Mouse (Mus musculus) spleen, adult 18-20 months (tissue): ENCODE measurements around the gene 4930572O03Rik.
"Not testable (repeated sequence)": the region's sequence is repeated elsewhere in the genome, so short reads cannot be mapped to it uniquely, and the experiment has no call there.

ENCODE experiments used
- DNase-seq, 2 experiments: peaks; one replicate each; pipeline ENCODE4 v3.0.0; 2022; ENCODE audit warnings: mixed read lengths in 2 of 2

Gene 4930572O03Rik

DNA sequence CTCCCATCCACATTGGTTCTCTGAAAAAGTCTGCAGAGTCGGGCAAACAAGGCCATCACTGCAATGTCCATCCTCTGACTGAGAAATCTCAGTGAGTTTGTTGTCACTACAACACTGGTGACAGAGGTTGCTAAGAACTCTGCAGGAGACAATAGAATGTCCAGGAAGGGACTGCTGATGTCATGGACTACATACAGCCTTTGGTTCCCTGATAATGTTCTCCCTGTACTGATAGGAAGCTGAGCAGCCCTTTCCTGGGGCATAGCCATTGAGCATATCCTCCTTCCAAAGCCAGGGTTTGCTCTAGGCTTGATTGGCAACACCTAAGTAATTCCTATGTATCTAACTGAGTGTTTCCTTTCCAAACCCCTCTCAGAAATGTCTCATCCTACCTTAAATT is at the start of gene 4930572O03Rik:
4930572O03Rik (minus strand) TSS at position 101 of the 400 bp plus-strand sequence.
- not testable (repeated sequence) for DNase-seq

DNA sequence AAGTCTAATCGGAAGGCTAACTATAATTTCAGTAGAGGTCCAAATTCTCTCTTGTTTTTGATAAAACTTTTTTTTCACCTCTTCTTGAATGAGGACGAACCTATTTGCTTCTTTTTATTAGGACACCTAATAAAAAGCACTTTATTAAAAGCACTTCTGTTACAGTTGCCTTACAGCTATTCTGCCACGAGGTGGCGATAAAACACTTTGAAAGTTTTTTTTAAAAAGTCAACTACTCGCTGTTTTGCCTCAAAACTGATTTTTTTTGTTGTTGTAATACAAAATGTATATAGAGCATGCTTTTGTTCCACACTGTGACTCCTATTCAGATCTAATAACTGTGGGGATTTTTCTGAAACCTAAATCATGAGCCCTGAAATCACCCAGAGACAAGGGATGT is 46.0 kb upstream of the 4930572O03Rik start:
- not testable (repeated sequence) for DNase-seq

GRCm38 (mm10) chr5:15697719-15698118 is 40.9 kb upstream of the 4930572O03Rik start:
- DNase-seq, result not testable (repeated sequence)

GRCm38 (mm10) chr5:15691849-15692248 is 35.0 kb upstream of the 4930572O03Rik start:
- DNase-seq, result not testable (repeated sequence)

DNA sequence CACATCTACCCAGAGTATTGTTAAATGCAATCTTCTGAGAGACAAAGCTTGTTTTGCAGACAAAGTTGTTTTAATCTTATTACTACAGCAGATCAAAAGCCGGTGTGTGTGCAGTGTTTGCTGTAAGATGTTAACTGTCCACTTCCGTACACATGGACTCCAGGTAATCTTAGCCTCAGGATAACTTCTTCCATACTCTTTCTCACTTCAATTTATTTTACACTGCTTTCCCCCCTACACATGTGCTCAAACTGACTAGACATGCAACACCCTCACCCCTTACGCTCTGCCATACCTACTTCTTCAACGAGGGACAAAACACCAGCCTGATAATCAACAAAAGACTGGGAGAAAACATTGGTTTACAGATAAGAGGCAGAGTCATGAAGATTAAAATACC is 34.0 kb upstream of the 4930572O03Rik start:
- DNase-seq, result not testable (repeated sequence)

DNA sequence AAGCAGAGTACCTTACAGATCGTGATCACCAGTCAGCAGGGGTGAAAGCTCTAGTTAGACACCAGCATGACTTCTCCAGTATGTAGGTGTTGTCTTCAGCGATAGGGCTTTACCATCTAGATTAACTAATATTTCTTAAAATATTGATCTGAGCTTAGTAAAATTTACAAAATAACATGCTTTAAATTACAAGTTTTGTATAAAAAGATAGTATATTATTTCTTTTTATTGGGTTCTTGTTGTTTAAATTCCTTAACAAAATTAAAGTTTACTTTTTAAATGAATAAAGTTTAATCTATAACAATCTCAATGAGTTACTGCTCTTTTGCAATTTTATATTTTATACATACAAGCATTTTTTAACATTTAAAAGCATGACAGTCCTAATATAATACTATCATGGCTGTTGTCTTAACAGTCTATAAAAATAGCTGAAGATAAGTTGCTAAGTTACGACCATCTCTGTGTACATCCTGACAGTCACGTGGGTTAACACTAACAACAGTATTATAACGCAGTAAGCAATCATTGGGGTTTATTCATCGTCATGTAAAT is 32.9 kb upstream of the 4930572O03Rik start:
- DNase-seq, result not testable (repeated sequence)

- DNase-seq, result not testable (repeated sequence)
These were observed 32.2 kb upstream of the 4930572O03Rik start for GRCm38 (mm10) chr5:15688874-15689658.

- DNase-seq, result not testable (repeated sequence)
These were observed 24.6 kb upstream of the 4930572O03Rik start for GRCm38 (mm10) chr5:15681301-15682035.

DNA sequence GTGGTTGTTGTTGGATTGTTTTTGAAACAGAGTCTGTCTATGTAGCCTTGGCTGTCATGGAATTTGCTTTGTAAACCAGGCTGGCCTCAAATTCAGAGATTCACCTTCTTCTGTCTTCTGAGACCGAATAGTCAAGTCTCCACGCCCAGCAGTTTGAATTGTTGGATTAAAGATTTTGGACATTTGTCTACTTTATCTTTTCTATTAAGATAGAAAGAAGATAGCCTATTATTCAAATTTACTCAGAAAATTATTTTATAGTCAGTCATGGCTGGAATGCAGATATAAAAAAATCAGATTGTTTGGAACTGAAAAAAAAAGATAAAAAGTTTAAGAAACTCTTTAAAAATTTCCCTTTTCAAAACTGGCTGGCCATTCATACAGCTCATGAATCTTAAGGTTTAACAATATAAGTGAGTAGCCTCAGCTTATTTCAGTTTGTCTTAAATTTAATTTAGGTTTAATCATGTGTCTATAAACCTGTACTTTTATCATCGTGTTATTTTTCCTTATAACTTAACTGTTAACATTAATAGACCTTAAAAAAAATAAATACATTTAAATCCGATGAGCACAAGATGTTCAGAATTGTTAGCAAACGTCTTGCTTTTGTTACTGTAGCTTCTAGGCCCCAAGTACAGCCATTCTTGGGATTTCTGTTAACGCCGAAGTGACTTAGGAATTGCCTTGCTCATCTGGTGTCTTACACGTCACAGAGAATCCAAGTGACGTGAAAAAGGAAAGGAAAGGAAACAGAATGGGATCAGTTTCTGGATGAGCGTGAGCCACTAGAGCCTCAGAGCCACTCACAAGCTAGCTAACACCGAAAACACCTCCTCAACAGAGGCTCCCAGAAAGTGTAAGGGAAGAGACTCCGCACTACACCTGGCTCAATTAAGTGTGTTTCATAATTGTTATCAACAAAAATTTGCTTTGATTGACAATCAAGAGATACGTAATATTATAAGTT is 23.4 kb upstream of the 4930572O03Rik start:
- not testable (repeated sequence) for DNase-seq

DNA sequence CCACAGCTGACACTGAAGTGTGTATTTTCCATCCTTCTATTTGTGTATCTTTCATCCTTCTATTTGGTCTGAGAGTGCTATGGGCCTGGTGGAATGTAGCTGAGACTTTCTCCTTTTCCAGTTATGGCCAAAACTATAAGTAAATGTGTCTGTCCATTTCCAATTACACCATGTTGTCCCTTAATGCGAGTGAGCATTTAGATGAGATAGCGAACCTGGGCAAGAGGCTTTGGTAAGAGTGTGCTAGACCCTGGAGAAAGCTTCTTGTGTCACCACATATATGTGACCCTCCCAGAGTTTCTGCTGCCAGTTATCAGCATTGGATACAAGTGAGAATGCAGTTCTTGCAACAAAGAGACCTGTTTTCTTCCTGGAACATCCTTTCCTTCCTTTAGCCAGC is 22.0 kb upstream of the 4930572O03Rik start:
- not testable (repeated sequence) for DNase-seq

DNA sequence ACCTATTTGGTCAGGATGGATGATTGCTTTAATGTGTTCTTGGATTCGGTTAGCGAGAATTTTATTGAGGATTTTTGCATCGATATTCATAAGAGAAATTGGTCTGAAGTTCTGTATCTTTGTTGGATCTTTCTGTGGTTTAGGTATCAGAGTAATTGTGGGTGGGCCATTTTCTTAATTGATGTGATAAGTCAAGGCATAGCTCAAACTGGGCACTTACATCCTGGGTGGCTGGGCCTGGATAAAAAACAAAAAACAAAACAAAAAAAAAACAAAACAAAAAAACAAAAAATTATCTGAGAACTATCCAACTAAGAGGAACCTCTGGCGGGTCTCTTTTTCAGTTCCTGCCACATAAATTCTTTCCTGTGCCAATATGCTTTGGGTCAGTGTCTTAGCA is 20.9 kb upstream of the 4930572O03Rik start:
- not testable (repeated sequence) for DNase-seq

DNA sequence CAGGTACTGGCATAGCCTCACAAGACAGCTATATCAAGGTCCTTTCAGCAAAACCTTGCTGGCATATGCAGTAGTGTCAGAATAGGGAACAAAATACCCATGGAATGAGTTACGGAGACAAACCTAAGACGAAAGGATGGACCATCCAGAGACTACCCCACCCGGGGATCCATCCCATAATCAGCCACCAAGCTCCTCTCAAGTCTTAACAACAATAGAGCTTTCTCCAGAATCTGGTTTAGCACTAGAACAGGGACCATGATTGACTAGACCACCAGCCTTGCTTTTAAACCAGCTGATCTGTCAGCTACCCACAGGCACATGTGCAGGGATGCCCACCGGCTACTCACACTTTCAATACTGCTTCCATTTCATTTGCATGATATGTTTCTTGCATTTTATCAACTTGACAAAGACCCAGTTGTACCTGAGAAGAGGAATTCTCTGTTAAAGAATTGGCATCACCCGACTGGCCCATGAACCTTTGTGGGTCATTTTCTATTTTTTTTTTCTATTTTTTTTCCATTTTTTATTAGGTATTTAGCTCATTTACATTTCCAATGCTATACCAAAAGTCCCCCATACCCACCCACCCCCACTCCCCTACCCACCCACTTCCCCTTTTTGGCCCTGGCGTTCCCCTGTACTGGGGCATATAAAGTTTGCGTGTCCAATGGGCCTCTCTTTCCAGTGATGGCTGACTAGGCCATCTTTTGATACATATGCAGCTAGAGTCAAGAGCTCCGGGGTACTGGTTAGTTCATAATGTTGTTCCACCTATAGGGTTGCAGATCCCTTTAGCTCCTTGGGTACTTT is 17.8 kb upstream of the 4930572O03Rik start:
- not testable (repeated sequence) for DNase-seq

GRCm38 (mm10) chr5:15673989-15674388 is 17.1 kb upstream of the 4930572O03Rik start:
- not testable (repeated sequence) for DNase-seq

DNA sequence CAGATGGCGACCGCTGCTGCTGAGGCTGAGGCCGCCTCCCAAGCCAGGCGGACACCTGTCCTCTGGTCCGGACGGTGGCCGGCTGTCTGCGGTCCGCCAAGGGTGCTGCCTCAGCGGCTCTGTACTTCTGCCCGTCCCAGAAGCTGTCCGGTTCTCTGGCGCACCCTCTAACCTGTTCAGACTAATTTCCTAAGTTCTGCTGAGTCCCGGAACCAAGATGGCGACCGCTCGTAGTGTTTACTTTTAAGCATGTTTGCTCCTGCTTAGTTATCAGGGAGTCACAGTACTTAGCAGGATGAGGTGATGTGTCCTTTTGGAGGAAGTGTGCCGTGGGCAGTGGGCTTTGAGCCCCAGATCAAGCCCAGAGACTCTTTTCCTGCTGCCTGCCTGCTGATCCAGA is 13.9 kb upstream of the 4930572O03Rik start:
- not testable (repeated sequence) for DNase-seq

GRCm38 (mm10) chr5:15663847-15664246 is 7.0 kb upstream of the 4930572O03Rik start:
- DNase-seq, result not testable (repeated sequence)

DNA sequence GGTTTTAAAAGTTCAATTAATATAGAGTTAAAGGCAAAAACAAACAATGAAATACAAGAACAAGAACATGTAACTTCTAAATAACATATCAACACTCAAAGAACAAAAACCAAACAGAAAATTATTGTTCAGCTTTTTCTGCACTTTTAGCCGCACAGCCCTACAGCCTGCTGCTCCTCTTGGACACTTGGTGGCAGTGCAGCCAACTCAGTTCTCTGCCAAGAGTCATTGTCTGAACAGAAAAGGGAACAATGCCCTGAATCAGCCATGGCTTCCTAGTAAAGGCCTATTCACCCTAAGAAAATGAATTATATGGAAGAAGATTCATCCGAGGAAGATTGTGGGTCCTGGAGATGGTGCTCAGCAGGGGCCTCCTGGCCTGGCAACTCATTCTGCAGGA is 4.5 kb downstream of the 4930572O03Rik start:
- DNase-seq, result not testable (repeated sequence)

DNA sequence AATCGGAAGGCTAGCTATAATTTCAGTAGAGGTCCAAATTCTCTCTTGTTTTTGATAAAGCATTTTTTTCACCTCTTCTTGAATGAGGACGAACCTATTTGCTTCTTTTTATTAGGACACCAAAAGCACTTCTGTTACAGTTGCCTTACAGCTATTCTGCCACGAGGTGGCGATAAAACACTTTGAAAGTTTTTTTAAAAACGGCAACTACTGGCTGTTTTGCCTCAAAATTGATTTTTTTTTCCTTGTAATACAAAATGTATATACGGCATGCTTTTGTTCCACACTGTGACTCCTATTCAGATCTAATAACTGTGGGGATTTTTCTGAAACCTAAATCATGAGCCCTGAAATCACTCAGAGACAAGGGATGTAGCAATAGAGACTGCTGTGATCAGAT is 11.2 kb downstream of the 4930572O03Rik start:
- DNase-seq, result not testable (repeated sequence)

GRCm38 (mm10) chr5:15637637-15638036 is 19.2 kb downstream of the 4930572O03Rik start:
- not testable (repeated sequence) for DNase-seq

DNA sequence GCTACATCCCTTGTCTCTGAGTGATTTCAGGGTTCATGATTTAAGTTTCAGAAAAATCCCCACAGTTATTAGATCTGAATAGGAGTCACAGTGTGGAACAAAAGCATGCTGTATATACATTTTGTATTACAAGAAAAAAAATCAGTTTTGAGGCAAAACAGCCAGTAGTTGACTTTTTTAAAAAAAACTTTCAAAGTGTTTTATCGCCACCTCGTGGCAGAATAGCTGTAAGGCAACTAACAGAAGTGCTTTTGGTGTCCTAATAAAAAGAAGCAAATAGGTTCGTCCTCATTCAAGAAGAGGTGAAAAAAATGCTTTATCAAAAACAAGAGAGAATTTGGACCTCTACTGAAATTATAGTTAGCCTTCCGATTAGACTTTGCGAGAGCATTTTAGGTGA is 26.8 kb downstream of the 4930572O03Rik start:
- DNase-seq, result not testable (repeated sequence)

DNA sequence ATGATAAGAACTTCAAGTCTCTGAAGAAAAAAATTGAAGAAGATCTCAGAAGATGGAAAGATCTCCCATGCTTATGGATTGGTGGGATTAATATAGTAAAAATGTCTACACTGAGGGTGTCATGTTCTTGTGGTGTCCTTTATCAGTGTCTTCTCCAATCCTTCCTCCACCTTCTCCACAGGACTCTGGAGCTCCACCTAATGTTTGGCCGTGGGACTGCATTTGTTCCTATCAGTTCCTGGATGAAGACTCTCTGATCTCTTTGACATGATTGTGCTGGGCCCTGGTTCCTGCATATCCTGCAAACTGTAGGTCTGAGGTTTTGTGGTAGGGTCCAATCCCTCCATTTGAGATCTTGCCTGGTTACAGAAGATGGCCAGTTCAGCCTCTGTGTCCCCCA is 28.7 kb downstream of the 4930572O03Rik start:
- DNase-seq, result peak in 1 of 2 experiments; percentile 4

DNA sequence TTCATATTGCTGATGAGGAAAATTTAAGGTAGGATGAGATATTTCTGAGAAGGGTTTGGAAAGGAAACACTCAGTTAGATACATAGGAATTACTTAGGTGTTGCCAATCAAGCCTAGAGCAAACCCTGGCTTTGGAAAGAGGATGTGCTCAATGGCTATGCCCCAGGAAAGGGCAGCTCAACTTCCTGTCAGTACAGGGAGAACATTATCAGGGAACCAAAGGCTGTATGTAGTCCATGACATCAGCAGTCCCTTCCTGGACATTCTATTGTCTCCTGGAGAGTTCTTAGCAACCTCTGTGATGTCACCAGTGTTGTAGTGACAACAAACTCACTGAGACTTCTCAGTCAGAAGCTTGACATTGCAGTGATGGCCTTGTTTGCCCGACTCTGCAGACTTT is 38.1 kb downstream of the 4930572O03Rik start, which contains the start of gene Speer4d:
Speer4d (plus strand) TSS at position 301 of the 400 bp plus-strand sequence.
- not testable (repeated sequence) for DNase-seq
